Mouse (Mus musculus): ENCODE data around the gene Znrf4. TPM values are rescaled to one million over a fixed set of nuclear protein-coding genes. Genes with fewer than 3 reads are reported as not detected.

Znrf4 gene
- polyA plus RNA-seq, 1 experiment = 0.67 TPM

DNA sequence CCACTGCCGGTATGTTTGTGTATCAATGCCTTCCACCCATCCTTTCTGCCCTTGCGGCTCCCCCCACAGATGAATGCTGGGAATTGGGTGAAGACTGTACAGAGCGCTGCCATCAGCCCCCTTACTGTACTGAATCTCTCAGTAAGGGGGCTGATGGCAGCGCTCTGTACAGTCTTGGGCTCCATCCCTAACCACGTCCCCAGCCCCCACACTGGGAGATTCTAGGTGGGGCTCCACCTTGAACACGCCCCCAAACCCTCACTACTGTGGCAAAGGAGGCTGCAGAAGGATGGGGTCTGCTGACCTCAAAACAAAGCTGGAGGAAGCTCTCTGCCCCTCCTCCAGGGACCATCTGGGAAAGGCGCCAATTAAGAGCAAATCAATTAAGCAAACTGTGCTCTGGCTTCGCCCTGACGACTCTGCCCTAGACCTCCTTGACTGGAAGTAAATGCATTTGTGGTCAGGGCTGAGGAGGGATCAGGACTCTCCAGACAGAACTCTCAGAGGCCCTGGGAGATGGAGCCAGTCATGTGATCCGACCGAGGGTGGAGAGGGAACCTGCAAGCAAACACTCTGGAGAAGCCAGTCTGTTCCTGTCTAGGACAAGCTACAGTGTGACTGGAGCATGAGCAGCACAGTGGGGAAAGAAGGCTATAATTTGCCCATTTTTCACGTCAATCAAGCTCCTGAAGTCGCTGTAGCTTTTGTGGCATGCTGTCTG lies 3.6 kb upstream of the Znrf4 start:
- Histone ChIP-seq H3K4me3 (ENCODE audit: control insufficient read depth, insufficient read depth, low read length) (no peak overlapping the region), H3K27ac (ENCODE audit: control insufficient read depth, insufficient read depth, low read length) (no peak overlapping the region), H3K27me3 (ENCODE audit: control insufficient read depth, insufficient read depth, low read length) (peaks cover 6% of the 10 kb centered on the region; the same call in 1 of the 2 replicates), H3K4me1 (replicated peaks; ENCODE audit: control insufficient read depth, insufficient read depth, low read length) (0 out of 2 replicates have a peak, but pooled peaks cover 4% of the 10 kb centered on the region), H3K36me3 (ENCODE audit: control insufficient read depth, insufficient read depth, low read length) (no peaks in the 10 kb centered on the region)
- no peak for TF ChIP-seq POLR2A (IDR thresholded peaks at IDR 0.05; ENCODE audit: control insufficient read depth, extremely low read depth, insufficient read depth, low read length, poor library complexity)
- WGBS = 16% methylated on average over 13 of the region's 13 CpGs
- no peak for DNase-seq

DNA sequence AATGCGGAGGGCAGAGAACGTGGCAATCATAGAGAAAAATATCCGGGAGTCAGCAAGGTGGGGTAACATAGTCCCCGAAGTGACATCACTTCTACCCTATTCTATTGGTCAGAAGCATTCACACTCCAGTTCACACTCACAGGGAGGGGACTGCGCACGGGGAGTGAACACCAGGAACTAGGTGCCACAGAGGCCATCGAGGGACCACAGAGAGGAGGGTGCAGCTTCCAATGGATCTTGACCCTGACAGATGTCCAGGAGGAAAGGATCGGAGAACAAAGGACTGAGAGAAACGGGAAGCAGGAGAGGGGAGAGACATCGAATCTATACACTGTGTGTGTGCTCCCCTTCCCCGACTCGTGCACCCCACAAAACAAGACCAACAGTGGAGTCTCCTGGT lies 2.7 kb upstream of the Znrf4 start:
- H3K27me3 ChIP-seq (ENCODE audit: control insufficient read depth, insufficient read depth, low read length) = peaks cover 11% of the 10 kb centered on the region; the same call in 1 of the 2 replicates
- TF ChIP-seq CTCF (IDR thresholded peaks at IDR 0.05; ENCODE audit: borderline replicate concordance, control insufficient read depth, extremely low read depth, insufficient read depth, low read length, poor library complexity) (no peak), POLR2A (IDR thresholded peaks at IDR 0.05; ENCODE audit: control insufficient read depth, extremely low read depth, insufficient read depth, low read length, poor library complexity) (no peak)
- H3K36me3 ChIP-seq (ENCODE audit: control insufficient read depth, insufficient read depth, low read length) = no peaks in the 10 kb centered on the region
- H3K4me1 ChIP-seq (replicated peaks; ENCODE audit: control insufficient read depth, insufficient read depth, low read length) = 0 out of 2 replicates have a peak, but pooled peaks cover 4% of the 10 kb centered on the region
- 55% methylated on average over 12 of the region's 12 CpGs for WGBS
- DNase-seq = no peak
- no peak overlapping the region for H3K27ac ChIP-seq (ENCODE audit: control insufficient read depth, insufficient read depth, low read length)
- H3K4me3 ChIP-seq (ENCODE audit: control insufficient read depth, insufficient read depth, low read length) = no peak overlapping the region

DNA sequence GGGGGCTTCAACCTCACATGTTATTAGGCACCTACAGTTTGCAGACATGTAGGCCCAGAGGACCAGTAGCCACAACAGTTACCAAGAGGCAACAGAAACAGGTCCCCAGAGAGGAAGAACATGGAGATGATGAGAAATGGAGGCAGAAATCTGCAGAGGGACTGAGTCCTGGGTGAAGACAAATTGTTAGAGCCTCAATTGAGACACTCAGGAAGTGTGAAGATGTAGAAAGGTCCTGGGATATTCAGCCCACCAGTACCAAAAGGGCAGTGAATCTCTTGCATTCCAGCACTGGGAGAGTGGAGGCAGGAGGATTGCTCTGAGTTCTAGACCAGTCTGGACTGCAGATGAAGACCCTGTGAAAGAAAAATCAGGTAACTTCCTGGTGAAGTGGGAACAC lies 2.1 kb upstream of the Znrf4 start:
- Histone ChIP-seq H3K36me3 (ENCODE audit: control insufficient read depth, insufficient read depth, low read length) (no peaks in the 10 kb centered on the region), H3K27ac (ENCODE audit: control insufficient read depth, insufficient read depth, low read length) (no peak overlapping the region), H3K27me3 (ENCODE audit: control insufficient read depth, insufficient read depth, low read length) (peaks cover 11% of the 10 kb centered on the region; the same call in 1 of the 2 replicates), H3K4me3 (ENCODE audit: control insufficient read depth, insufficient read depth, low read length) (no peak overlapping the region), H3K4me1 (replicated peaks; ENCODE audit: control insufficient read depth, insufficient read depth, low read length) (0 out of 2 replicates have a peak, but pooled peaks cover 4% of the 10 kb centered on the region)
- DNase-seq = no peak
- no peak for TF ChIP-seq POLR2A (IDR thresholded peaks at IDR 0.05; ENCODE audit: control insufficient read depth, extremely low read depth, insufficient read depth, low read length, poor library complexity)
- no peak for TF ChIP-seq CTCF (IDR thresholded peaks at IDR 0.05; ENCODE audit: borderline replicate concordance, control insufficient read depth, extremely low read depth, insufficient read depth, low read length, poor library complexity)

DNA sequence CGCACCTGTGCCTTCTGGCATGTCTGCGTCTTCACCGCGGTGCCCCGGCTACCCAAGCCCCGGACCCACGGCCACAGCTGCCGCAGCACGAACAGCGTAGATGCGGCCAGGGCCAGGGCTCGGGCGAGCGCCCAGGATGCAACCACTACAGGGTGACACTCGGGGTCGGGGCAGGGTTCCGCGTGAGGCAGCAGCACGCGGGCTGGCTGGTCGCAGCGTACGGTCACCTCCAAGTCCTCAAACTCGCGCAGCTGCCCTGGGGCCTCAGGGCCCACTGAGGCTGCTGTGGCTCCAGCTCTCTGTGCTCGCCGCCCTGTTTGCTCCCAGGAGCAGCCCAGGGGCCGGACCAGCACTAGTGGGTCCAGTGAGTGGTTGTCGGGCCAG lies 532 bp downstream of the Znrf4 start:
- Histone ChIP-seq H3K27me3 (ENCODE audit: control insufficient read depth, insufficient read depth, low read length) (peaks cover 11% of the 10 kb centered on the region; the same call in 1 of the 2 replicates), H3K4me1 (replicated peaks; ENCODE audit: control insufficient read depth, insufficient read depth, low read length) (peaks cover 10% of the 10 kb centered on the region), H3K27ac (ENCODE audit: control insufficient read depth, insufficient read depth, low read length) (no peak overlapping the region), H3K4me3 (ENCODE audit: control insufficient read depth, insufficient read depth, low read length) (no peak overlapping the region), H3K36me3 (ENCODE audit: control insufficient read depth, insufficient read depth, low read length) (no peaks in the 10 kb centered on the region)
- 30% methylated on average over 29 of the region's 29 CpGs for WGBS
- no peak for TF ChIP-seq CTCF (IDR thresholded peaks at IDR 0.05; ENCODE audit: borderline replicate concordance, control insufficient read depth, extremely low read depth, insufficient read depth, low read length, poor library complexity)
- no peak for TF ChIP-seq POLR2A (IDR thresholded peaks at IDR 0.05; ENCODE audit: control insufficient read depth, extremely low read depth, insufficient read depth, low read length, poor library complexity)
- DNase-seq = no peak

- Histone ChIP-seq H3K4me1 (replicated peaks; ENCODE audit: control insufficient read depth, insufficient read depth, low read length) (peaks cover 13% of the 10 kb centered on the region), H3K27me3 (ENCODE audit: control insufficient read depth, insufficient read depth, low read length) (peaks cover 11% of the 10 kb centered on the region; the same call in 1 of the 2 replicates)
- 12% methylated on average over 60 of the region's 60 CpGs for WGBS
Observed at GRCm38 (mm10) chr17:56510970-56511706, 1.1 kb downstream of the Znrf4 start.

DNA sequence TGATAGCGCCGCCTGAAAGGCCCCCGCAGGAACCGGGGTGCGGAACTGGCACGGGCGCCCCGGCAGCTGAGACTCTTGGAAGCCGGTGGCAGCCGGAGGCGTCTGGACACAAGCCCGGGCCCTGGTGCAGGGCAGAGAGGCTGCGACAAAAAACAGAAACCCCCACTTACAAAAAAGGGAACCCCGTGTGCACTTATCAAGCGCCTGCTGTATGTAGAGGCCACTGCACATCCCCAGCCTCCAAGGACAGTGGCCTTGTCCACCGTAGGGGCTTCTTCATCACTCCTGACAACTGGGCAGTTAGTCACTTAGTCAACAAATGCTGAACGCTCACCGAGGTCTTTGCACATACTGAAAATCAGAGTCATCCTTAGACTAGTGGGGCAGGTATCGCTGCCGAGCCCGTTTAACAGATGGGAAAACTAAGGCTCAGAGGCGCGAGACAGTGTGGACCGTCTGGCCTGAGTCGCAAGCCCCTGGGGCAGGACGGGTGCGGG lies 1.7 kb downstream of the Znrf4 start:
- peaks cover 11% of the 10 kb centered on the region; the same call in 1 of the 2 replicates for H3K27me3 ChIP-seq (ENCODE audit: control insufficient read depth, insufficient read depth, low read length)
- H3K4me3 ChIP-seq (ENCODE audit: control insufficient read depth, insufficient read depth, low read length) = no peak overlapping the region
- no peak for TF ChIP-seq CTCF (IDR thresholded peaks at IDR 0.05; ENCODE audit: borderline replicate concordance, control insufficient read depth, extremely low read depth, insufficient read depth, low read length, poor library complexity)
- no peak for TF ChIP-seq POLR2A (IDR thresholded peaks at IDR 0.05; ENCODE audit: control insufficient read depth, extremely low read depth, insufficient read depth, low read length, poor library complexity)

More at GRCm38 (mm10) chr17:56510970-56511706, 1.1 kb downstream of the Znrf4 start:
- H3K27ac ChIP-seq (ENCODE audit: control insufficient read depth, insufficient read depth, low read length) = no peak overlapping the region
- H3K36me3 ChIP-seq (ENCODE audit: control insufficient read depth, insufficient read depth, low read length) = no peaks in the 10 kb centered on the region
- H3K4me3 ChIP-seq (ENCODE audit: control insufficient read depth, insufficient read depth, low read length) = no peak overlapping the region
- no peak for DNase-seq
- TF ChIP-seq POLR2A (IDR thresholded peaks at IDR 0.05; ENCODE audit: control insufficient read depth, extremely low read depth, insufficient read depth, low read length, poor library complexity) = no peak
- no peak for TF ChIP-seq CTCF (IDR thresholded peaks at IDR 0.05; ENCODE audit: borderline replicate concordance, control insufficient read depth, extremely low read depth, insufficient read depth, low read length, poor library complexity)

More for the DNA sequence above, 1.7 kb downstream of the Znrf4 start:
- H3K4me1 ChIP-seq (replicated peaks; ENCODE audit: control insufficient read depth, insufficient read depth, low read length) = peaks cover 13% of the 10 kb centered on the region
- H3K27ac ChIP-seq (ENCODE audit: control insufficient read depth, insufficient read depth, low read length) = no peak overlapping the region
- 29% methylated on average over 27 of the region's 27 CpGs for WGBS
- H3K36me3 ChIP-seq (ENCODE audit: control insufficient read depth, insufficient read depth, low read length) = no peaks in the 10 kb centered on the region
- no peak for DNase-seq

Measured in thymus, adult 2 months (tissue).